Mouse (Mus musculus): ENCODE data around the gene Dram2. TPM values are rescaled to one million over a fixed set of nuclear protein-coding genes. Genes with fewer than 3 reads are reported as not detected.
"Not testable (repeated sequence)": the region's sequence is repeated elsewhere in the genome, so short reads cannot be mapped to it uniquely, and the experiment has no call there.

The Dram2 gene
- polyA plus RNA-seq, 1 experiment = 6.3 TPM

GRCm38 (mm10) chr3:106547924-106548539, 434 bp downstream of the Dram2 start:
- TF ChIP-seq GATA1 (IDR thresholded peaks at IDR 0.05; ENCODE audit: borderline replicate concordance, low read length) (no peak), FLI1 (IDR thresholded peaks at IDR 0.05; ENCODE audit: low read length) (no peak)
- Histone ChIP-seq H3K4me3 (replicated peaks) (peak overlapping the region; percentile 99), H3K9me3 (no peaks in the 10 kb centered on the region), H3K36me3 (replicated peaks; ENCODE audit: low read length) (peaks cover 37% of the 10 kb centered on the region), H3K4me1 (peaks cover 49% of the 10 kb centered on the region), H3K27me3 (replicated peaks) (no peaks in the 10 kb centered on the region)

GRCm38 (mm10) chr3:106548971-106549370, 1.4 kb downstream of the Dram2 start:
- Histone ChIP-seq H3K4me3 (replicated peaks) (peak overlapping the region; percentile 99), H3K27me3 (replicated peaks) (no peaks in the 10 kb centered on the region), H3K4me1 (peaks cover 52% of the 10 kb centered on the region), H3K9me3 (no peaks in the 10 kb centered on the region), H3K36me3 (replicated peaks; ENCODE audit: low read length) (peaks cover 43% of the 10 kb centered on the region)
- TF ChIP-seq GATA1 (IDR thresholded peaks at IDR 0.05; ENCODE audit: borderline replicate concordance, low read length) (no peak), FLI1 (IDR thresholded peaks at IDR 0.05; ENCODE audit: low read length) (no peak)

GRCm38 (mm10) chr3:106553411-106553810, 5.8 kb downstream of the Dram2 start:
- H3K36me3 ChIP-seq (replicated peaks; ENCODE audit: low read length) = peaks cover 81% of the 10 kb centered on the region
- H3K4me3 ChIP-seq (replicated peaks) = peak overlapping the region; percentile 8
- TF ChIP-seq FLI1 (IDR thresholded peaks at IDR 0.05; ENCODE audit: low read length) = no peak
- no peak for TF ChIP-seq GATA1 (IDR thresholded peaks at IDR 0.05; ENCODE audit: borderline replicate concordance, low read length)
- H3K4me1 ChIP-seq = peaks cover 54% of the 10 kb centered on the region
- no peaks in the 10 kb centered on the region for H3K27me3 ChIP-seq (replicated peaks)
- no peaks in the 10 kb centered on the region for H3K9me3 ChIP-seq

GRCm38 (mm10) chr3:106555743-106556250, 8.2 kb downstream of the Dram2 start:
- no peaks in the 10 kb centered on the region for H3K27me3 ChIP-seq (replicated peaks)
- H3K4me1 ChIP-seq = peaks cover 46% of the 10 kb centered on the region
- H3K4me3 ChIP-seq (replicated peaks) = no peak overlapping the region

GRCm38 (mm10) chr3:106558271-106558670, 10.7 kb downstream of the Dram2 start:
- no peak overlapping the region for H3K4me3 ChIP-seq (replicated peaks)
- H3K4me1 ChIP-seq = peaks cover 31% of the 10 kb centered on the region
- H3K36me3 ChIP-seq (replicated peaks; ENCODE audit: low read length) = peaks cover 89% of the 10 kb centered on the region
- H3K27me3 ChIP-seq (replicated peaks) = no peaks in the 10 kb centered on the region
- H3K9me3 ChIP-seq = no peaks in the 10 kb centered on the region
- TF ChIP-seq FLI1 (IDR thresholded peaks at IDR 0.05; ENCODE audit: low read length) (no peak), GATA1 (IDR thresholded peaks at IDR 0.05; ENCODE audit: borderline replicate concordance, low read length) (no peak)

More at GRCm38 (mm10) chr3:106555743-106556250, 8.2 kb downstream of the Dram2 start:
- TF ChIP-seq GATA1 (IDR thresholded peaks at IDR 0.05; ENCODE audit: borderline replicate concordance, low read length) = no peak
- no peak for TF ChIP-seq FLI1 (IDR thresholded peaks at IDR 0.05; ENCODE audit: low read length)
- Histone ChIP-seq H3K9me3 (no peaks in the 10 kb centered on the region), H3K36me3 (replicated peaks; ENCODE audit: low read length) (peaks cover 98% of the 10 kb centered on the region)

GRCm38 (mm10) chr3:106565876-106566275, 18.3 kb downstream of the Dram2 start:
- Histone ChIP-seq H3K27me3 (replicated peaks) (no peaks in the 10 kb centered on the region), H3K4me1 (no peaks in the 10 kb centered on the region)
- TF ChIP-seq GATA1 (IDR thresholded peaks at IDR 0.05; ENCODE audit: borderline replicate concordance, low read length) (no peak), FLI1 (IDR thresholded peaks at IDR 0.05; ENCODE audit: low read length) (no peak)

GRCm38 (mm10) chr3:106573191-106573590, 25.6 kb downstream of the Dram2 start:
- H3K4me1 ChIP-seq = peaks cover 9% of the 10 kb centered on the region; the same call in 1 of the 2 replicates
- H3K36me3 ChIP-seq (replicated peaks; ENCODE audit: low read length) = peaks cover 71% of the 10 kb centered on the region
- H3K27me3 ChIP-seq (replicated peaks) = no peaks in the 10 kb centered on the region
- no peaks in the 10 kb centered on the region for H3K9me3 ChIP-seq
- TF ChIP-seq GATA1 (IDR thresholded peaks at IDR 0.05; ENCODE audit: borderline replicate concordance, low read length) = no peak
- no peak for TF ChIP-seq FLI1 (IDR thresholded peaks at IDR 0.05; ENCODE audit: low read length)
- no peak overlapping the region for H3K4me3 ChIP-seq (replicated peaks)

More at GRCm38 (mm10) chr3:106565876-106566275, 18.3 kb downstream of the Dram2 start:
- H3K36me3 ChIP-seq (replicated peaks; ENCODE audit: low read length) = peaks cover 69% of the 10 kb centered on the region
- no peak overlapping the region for H3K4me3 ChIP-seq (replicated peaks)
- H3K9me3 ChIP-seq = no peaks in the 10 kb centered on the region

GRCm38 (mm10) chr3:106579296-106579695, 31.7 kb downstream of the Dram2 start:
- Histone ChIP-seq H3K4me3 (replicated peaks) (no peak overlapping the region), H3K4me1 (no peaks in the 10 kb centered on the region), H3K27me3 (replicated peaks) (no peaks in the 10 kb centered on the region), H3K9me3 (no peaks in the 10 kb centered on the region), H3K36me3 (replicated peaks; ENCODE audit: low read length) (peaks cover 15% of the 10 kb centered on the region)
- TF ChIP-seq FLI1 (IDR thresholded peaks at IDR 0.05; ENCODE audit: low read length) (no peak), GATA1 (IDR thresholded peaks at IDR 0.05; ENCODE audit: borderline replicate concordance, low read length) (no peak)

GRCm38 (mm10) chr3:106593631-106594030, 46.0 kb downstream of the Dram2 start:
- H3K4me1 ChIP-seq; H3K36me3 ChIP-seq (replicated peaks; ENCODE audit: low read length); H3K27me3 ChIP-seq (replicated peaks); H3K9me3 ChIP-seq; H3K4me3 ChIP-seq (replicated peaks): not testable (repeated sequence)

- no peak for TF ChIP-seq FLI1 (IDR thresholded peaks at IDR 0.05; ENCODE audit: low read length)
- no peak for TF ChIP-seq GATA1 (IDR thresholded peaks at IDR 0.05; ENCODE audit: borderline replicate concordance, low read length)
- H3K9me3 ChIP-seq = no peaks in the 10 kb centered on the region
- H3K36me3 ChIP-seq (replicated peaks; ENCODE audit: low read length) = no peaks in the 10 kb centered on the region
- H3K4me3 ChIP-seq (replicated peaks) = no peak overlapping the region
- H3K27me3 ChIP-seq (replicated peaks) = no peaks in the 10 kb centered on the region
- no peaks in the 10 kb centered on the region for H3K4me1 ChIP-seq
Measured at GRCm38 (mm10) chr3:106618103-106618502, 70.5 kb downstream of the Dram2 start.

Other genes starting within 250 kb of the Dram2 start
- 0.07 TPM in 1 of 2 replicates, not detected in the other for gene Chil6, start 141.6 kb upstream of the Dram2 start, polyA plus RNA-seq (2012; ENCODE audit: insufficient read depth, low replicate concordance)
- 13.9 TPM in 1 of 2 replicates, not detected in the other for gene Dennd2d, start 65.4 kb upstream of the Dram2 start, polyA plus RNA-seq (2012; ENCODE audit: insufficient read depth, low replicate concordance)
- gene Cept1, start within 50 bp of the Dram2 start, polyA plus RNA-seq (2012; ENCODE audit: insufficient read depth, low replicate concordance) = 9.1 TPM in 1 of 2 replicates, not detected in the other
- gene Lrif1, start 137.2 kb downstream of the Dram2 start, polyA plus RNA-seq (2012; ENCODE audit: insufficient read depth, low replicate concordance) = 0.28 TPM in 1 of 2 replicates, not detected in the other
- gene Cd53, start 242.4 kb downstream of the Dram2 start, polyA plus RNA-seq (2012; ENCODE audit: insufficient read depth, low replicate concordance) = 2.6 TPM in 1 of 2 replicates, not detected in the other

Measured in megakaryocyte, embryonic 14.5 days (primary cell).